Mouse (Mus musculus): ENCODE data around the gene Alox12b. TPM values are rescaled to one million over a fixed set of nuclear protein-coding genes. Genes with fewer than 3 reads are reported as not detected.

Gene Alox12b
- polyA plus RNA-seq, 1 experiment from 2014 or later: not detected

- no peak overlapping the region for H3K4me2 ChIP-seq
- no peaks in the 10 kb centered on the region for H3K4me1 ChIP-seq
Observed at GRCm38 (mm10) chr11:69185031-69185430, 28.2 kb downstream of the Alox12b start.

DNA sequence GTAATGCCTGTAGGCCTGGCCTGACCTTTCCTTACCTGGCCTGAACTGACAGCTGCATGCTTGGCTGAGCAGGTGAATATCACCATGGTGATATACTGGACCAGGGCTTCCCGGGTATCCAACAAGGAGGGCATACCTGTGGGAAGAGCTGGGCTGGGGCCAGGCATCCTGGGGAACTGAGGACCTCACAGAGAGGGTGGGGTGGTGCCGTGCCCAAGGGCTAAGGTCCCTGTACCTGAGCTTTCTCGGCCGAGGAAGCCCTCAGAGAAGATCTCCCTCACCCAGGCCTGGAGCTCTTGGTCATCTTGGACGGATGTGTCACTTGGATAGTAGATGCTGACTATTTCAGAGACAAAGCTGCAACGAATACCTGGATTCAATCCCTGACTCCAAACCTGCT lies 29.1 kb downstream of the Alox12b start:
- Histone ChIP-seq H3K27ac (no peak overlapping the region), H3K4me1 (no peaks in the 10 kb centered on the region), H3K36me3 (no peaks in the 10 kb centered on the region), H3K9me3 (replicated peaks) (no peaks in the 10 kb centered on the region), H3K9ac (no peak overlapping the region), H3K4me3 (no peak overlapping the region), H3K27me3 (replicated peaks) (0 out of 2 replicates have a peak, but pooled peaks cover 4% of the 10 kb centered on the region), H3K4me2 (no peak overlapping the region)
- ATAC-seq: no peak
- 65% methylated on average over 6 of the region's 6 CpGs for WGBS (ENCODE audit: insufficient replicate concordance)

More at GRCm38 (mm10) chr11:69185031-69185430, 28.2 kb downstream of the Alox12b start:
- Histone ChIP-seq H3K4me3 (no peak overlapping the region), H3K27me3 (replicated peaks) (0 out of 2 replicates have a peak, but pooled peaks cover 4% of the 10 kb centered on the region), H3K9me3 (replicated peaks) (no peaks in the 10 kb centered on the region), H3K9ac (no peak overlapping the region), H3K27ac (no peak overlapping the region), H3K36me3 (no peaks in the 10 kb centered on the region)
- WGBS (ENCODE audit: insufficient replicate concordance): 67% methylated on average over 5 of the region's 5 CpGs
- no peak for ATAC-seq

GRCm38 (mm10) chr11:69192840-69193239 lies 36.1 kb downstream of the Alox12b start:
- ATAC-seq: no peak

DNA sequence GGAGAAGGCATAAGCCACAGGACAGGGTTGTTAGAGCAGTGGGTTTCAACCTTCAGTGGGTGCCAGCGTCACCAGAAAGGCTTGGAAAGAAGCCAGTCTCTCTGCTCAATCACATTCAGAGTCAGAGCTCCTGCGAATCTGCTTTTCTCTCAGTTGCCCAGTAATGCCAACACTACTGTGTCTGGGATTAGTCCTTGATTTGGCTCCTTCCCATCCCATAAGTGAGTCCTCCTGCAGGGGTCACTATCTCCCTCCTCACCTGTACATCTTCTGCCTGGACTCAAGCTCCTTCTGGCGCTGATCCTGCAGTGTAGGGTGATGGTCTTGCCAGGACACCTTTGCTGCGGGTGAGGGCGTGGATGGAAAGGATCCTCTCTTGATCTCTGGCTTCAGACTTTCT lies 40.0 kb downstream of the Alox12b start:
- no peak overlapping the region for H3K27ac ChIP-seq
- no peak overlapping the region for H3K4me2 ChIP-seq
- H3K4me3 ChIP-seq: no peak overlapping the region

More at GRCm38 (mm10) chr11:69192840-69193239, 36.1 kb downstream of the Alox12b start:
- peaks cover 6% of the 10 kb centered on the region; the same call in 1 of the 2 replicates for H3K4me1 ChIP-seq
- H3K4me2 ChIP-seq: no peak overlapping the region
- H3K36me3 ChIP-seq: no peaks in the 10 kb centered on the region
- H3K9ac ChIP-seq: no peak overlapping the region
- WGBS (ENCODE audit: insufficient replicate concordance): 2% methylated on average over 1 of the region's 1 CpGs
- H3K27ac ChIP-seq: no peak overlapping the region
- H3K27me3 ChIP-seq (replicated peaks): peaks cover 40% of the 10 kb centered on the region
- H3K4me3 ChIP-seq: no peak overlapping the region
- no peaks in the 10 kb centered on the region for H3K9me3 ChIP-seq (replicated peaks)

DNA sequence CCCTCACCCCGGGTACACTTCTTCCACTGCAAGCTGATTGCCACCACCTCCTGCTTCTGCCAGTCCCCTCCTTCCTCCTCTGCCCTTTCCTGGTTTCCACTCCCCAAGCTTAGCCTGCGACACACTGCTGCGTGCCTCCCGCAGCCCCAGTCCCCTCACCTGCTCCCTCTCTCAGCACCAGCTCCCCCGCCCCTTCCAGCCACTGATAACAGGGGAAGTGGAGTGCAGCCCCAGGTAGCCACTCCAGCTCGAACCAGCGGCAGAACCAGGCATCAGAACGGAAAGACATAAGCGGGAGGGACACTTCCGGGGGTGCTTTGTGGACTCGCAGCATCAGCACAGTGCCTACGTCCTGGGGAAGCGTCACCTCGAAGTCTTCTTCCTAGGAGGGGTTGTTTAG lies 40.4 kb downstream of the Alox12b start:
- H3K4me2 ChIP-seq: peak overlapping the region; percentile 42
- 1% methylated on average over 14 of the region's 14 CpGs for WGBS (ENCODE audit: insufficient replicate concordance)

More for the DNA sequence above, 40.0 kb downstream of the Alox12b start:
- WGBS (ENCODE audit: insufficient replicate concordance): 6% methylated on average over 5 of the region's 5 CpGs
- no peak for ATAC-seq
- Histone ChIP-seq H3K9ac (no peak overlapping the region), H3K9me3 (replicated peaks) (no peaks in the 10 kb centered on the region), H3K4me1 (peaks cover 6% of the 10 kb centered on the region; the same call in 1 of the 2 replicates), H3K27me3 (replicated peaks) (peaks cover 55% of the 10 kb centered on the region), H3K36me3 (no peaks in the 10 kb centered on the region)

DNA sequence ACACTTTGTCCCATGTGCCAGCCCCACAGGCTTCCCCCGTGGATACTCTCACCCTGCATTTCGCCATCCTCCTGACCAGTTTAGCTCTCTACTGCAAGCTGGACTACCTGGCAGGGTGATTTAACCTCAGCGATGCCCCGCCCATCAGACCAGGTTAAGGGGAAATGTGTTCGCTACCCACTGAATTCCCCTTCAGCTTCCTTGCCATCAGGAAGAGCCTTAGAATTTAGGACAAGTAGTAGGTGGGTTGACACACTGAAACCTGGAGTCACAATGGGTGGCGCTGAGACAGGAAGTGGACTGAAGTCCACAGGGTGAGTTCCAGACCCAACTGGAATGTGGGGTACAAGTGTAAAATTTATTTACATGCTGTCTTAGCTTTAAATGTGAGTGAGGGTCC lies 41.0 kb downstream of the Alox12b start, which contains the start of gene Alox8:
TSS of gene Alox8 (minus strand) at position 101 of the 400 bp plus-strand sequence.
- no peak within 1 kb of the TSS for H3K9ac ChIP-seq
- H3K4me3 ChIP-seq: no peak within 1 kb of the TSS; the same call in 1 of the 2 replicates
- H3K36me3 ChIP-seq: no peaks in the 10 kb centered on the region
- H3K9me3 ChIP-seq (replicated peaks): no peaks in the 10 kb centered on the region
- WGBS (ENCODE audit: insufficient replicate concordance): 34% methylated on average over 6 of the region's 6 CpGs
- peaks cover 6% of the 10 kb centered on the region; the same call in 1 of the 2 replicates for H3K4me1 ChIP-seq
- no peak for ATAC-seq
- H3K4me2 ChIP-seq: peak within 1 kb of the TSS; percentile 42
- no peak within 1 kb of the TSS for H3K27ac ChIP-seq
- H3K27me3 ChIP-seq (replicated peaks): peaks cover 59% of the 10 kb centered on the region

More for the DNA sequence above, 40.4 kb downstream of the Alox12b start:
- Histone ChIP-seq H3K27me3 (replicated peaks) (peaks cover 55% of the 10 kb centered on the region), H3K4me1 (peaks cover 6% of the 10 kb centered on the region; the same call in 1 of the 2 replicates), H3K9me3 (replicated peaks) (no peaks in the 10 kb centered on the region), H3K9ac (no peak overlapping the region), H3K36me3 (no peaks in the 10 kb centered on the region), H3K27ac (no peak overlapping the region), H3K4me3 (no peak overlapping the region; the same call in 1 of the 2 replicates)
- ATAC-seq: no peak

DNA sequence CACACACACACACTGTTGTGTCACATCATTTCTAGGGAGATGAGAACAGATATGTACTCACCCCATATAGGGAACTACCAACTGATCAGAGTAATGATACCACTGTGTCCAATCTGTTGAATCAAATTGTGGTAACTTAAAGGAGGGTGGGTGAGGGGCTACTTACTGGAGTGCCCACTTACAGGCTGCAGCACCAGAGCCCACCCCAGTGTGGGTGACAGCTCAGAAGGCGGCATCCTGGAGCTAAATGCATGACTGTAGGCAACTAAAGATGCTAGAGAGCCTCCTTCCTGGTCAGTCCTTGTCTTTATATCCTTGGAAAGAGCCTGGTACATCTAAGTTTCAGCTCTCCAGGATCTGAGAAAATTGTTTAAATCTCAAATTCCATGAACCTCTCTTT lies 42.5 kb downstream of the Alox12b start:
- WGBS (ENCODE audit: insufficient replicate concordance): 81% methylated on average over 1 of the region's 1 CpGs
- no peak overlapping the region for H3K4me3 ChIP-seq
- no peaks in the 10 kb centered on the region for H3K36me3 ChIP-seq
- H3K4me1 ChIP-seq: peaks cover 6% of the 10 kb centered on the region; the same call in 1 of the 2 replicates
- H3K4me2 ChIP-seq: no peak overlapping the region
- no peak overlapping the region for H3K9ac ChIP-seq
- no peak for ATAC-seq
- no peak overlapping the region for H3K27ac ChIP-seq
- peaks cover 57% of the 10 kb centered on the region for H3K27me3 ChIP-seq (replicated peaks)
- no peaks in the 10 kb centered on the region for H3K9me3 ChIP-seq (replicated peaks)

DNA sequence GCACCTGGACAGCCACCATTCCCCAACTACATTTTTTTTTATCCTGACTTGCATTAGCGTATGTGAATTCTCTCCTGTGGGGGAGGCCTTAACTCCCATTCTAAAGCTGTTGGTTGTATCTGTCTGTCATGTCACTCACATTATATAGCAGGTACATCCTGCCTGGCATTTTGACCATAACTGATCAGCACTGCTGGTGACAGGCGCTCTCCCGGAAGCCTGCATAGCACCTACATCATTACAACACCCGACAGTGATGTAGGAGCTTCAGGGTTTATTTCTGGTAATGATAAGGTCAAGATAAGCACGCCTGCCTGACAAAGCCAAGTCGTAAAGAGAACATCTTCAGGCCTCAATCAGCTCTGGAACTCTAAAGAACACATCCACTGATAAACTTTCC lies 43.4 kb downstream of the Alox12b start:
- Histone ChIP-seq H3K4me3 (no peak overlapping the region), H3K9ac (no peak overlapping the region), H3K36me3 (no peaks in the 10 kb centered on the region), H3K27me3 (replicated peaks) (peaks cover 61% of the 10 kb centered on the region), H3K4me2 (no peak overlapping the region), H3K9me3 (replicated peaks) (no peaks in the 10 kb centered on the region), H3K4me1 (peaks cover 6% of the 10 kb centered on the region; the same call in 1 of the 2 replicates), H3K27ac (no peak overlapping the region)
- WGBS (ENCODE audit: insufficient replicate concordance): 28% methylated on average over 6 of the region's 6 CpGs
- no peak for ATAC-seq

DNA sequence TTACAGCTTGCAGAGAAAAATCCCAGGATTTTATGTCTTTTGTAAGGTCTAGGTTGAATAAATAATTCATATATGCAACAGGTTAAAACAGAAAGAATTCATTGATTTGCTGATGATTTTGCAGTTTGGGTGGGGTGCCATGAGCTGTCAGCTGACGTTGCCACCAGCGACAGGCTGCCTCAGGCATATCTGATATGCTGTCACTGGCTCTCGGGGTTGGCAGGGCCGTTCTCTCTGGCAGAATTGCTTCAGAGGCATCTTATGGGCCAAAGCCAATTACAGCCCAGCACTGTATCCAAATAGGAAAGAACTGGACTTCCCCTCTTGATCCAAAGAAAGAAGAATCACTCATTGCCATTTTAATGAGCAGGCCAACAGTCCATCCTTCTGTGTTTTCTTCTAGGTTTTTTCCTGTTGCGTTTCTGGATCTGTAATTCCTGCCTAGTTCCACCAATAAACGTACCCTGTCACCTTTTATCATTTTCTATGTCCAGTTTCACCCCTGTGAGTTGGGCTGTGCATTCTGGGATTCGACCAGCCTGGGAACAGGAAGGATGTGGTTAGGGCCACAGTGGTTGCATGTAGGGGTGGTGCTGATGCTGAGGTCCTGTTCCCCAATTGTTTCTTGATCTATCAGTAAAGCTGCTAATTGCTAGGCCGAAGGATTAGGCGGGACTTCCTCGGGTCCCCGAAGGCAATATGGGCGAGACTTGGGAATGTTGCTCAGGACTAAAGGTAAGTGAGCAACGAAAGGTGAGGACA lies 45.9 kb downstream of the Alox12b start:
- no peak overlapping the region for H3K9ac ChIP-seq
- no peaks in the 10 kb centered on the region; the same call in 1 of the 2 replicates for H3K4me1 ChIP-seq
- no peak overlapping the region for H3K4me3 ChIP-seq
- no peak for ATAC-seq
- H3K4me2 ChIP-seq: no peak overlapping the region
- no peaks in the 10 kb centered on the region for H3K9me3 ChIP-seq (replicated peaks)
- no peak overlapping the region for H3K27ac ChIP-seq
- peaks cover 42% of the 10 kb centered on the region for H3K27me3 ChIP-seq (replicated peaks)
- H3K36me3 ChIP-seq: no peaks in the 10 kb centered on the region
- WGBS (ENCODE audit: insufficient replicate concordance): 27% methylated on average over 13 of the region's 13 CpGs

DNA sequence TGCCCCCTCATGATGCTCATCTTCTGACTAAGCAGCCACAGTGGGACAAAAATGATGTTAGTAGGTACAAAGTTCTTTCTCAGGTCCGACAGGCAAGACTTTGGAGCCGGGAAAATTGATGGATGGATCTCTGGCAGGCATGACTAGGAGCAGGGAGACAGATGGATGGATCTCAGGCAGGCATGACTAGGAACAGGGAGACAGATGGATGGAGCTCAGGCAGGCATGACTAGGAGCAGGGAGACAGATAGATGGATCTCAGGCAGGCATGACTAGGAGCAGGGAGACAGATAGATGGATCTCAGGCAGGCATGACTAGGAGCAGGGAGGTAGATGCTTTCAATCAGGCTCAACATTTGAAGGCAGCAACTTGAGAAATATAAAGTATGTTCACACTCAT lies 54.6 kb downstream of the Alox12b start:
- H3K9me3 ChIP-seq (replicated peaks): no peaks in the 10 kb centered on the region
- no peak overlapping the region for H3K4me2 ChIP-seq
- no peak overlapping the region for H3K9ac ChIP-seq
- no peak overlapping the region for H3K4me3 ChIP-seq
- H3K4me1 ChIP-seq: no peaks in the 10 kb centered on the region
- WGBS (ENCODE audit: insufficient replicate concordance): 39% methylated on average over 2 of the region's 2 CpGs
- H3K27ac ChIP-seq: no peak overlapping the region
- H3K27me3 ChIP-seq (replicated peaks): peaks cover 18% of the 10 kb centered on the region; the same call in 1 of the 2 replicates
- no peaks in the 10 kb centered on the region for H3K36me3 ChIP-seq
- ATAC-seq: no peak

DNA sequence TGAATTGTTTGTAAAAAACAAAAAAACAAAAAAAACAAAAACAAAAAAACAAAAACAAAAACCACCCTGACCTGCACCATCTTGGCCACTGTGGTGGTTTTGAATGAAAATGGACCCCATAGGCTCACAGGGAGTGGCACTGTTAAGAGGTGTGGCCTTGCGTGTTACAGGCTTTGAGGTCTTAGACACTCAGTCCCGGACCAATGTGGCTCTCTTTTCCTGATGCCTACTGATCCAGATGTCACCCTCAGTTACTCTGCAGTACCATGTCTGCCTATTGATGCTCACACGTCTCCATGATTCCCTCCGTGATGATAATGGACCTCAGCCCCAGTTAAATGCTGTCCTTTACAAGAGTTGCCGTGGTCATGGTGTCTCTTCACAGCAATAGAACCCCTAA lies 60.6 kb downstream of the Alox12b start:
- peaks cover 6% of the 10 kb centered on the region; the same call in 1 of the 2 replicates for H3K27me3 ChIP-seq (replicated peaks)

GRCm38 (mm10) chr11:69218661-69219060 lies 61.9 kb downstream of the Alox12b start:
- no peak for ATAC-seq
- 21% methylated on average over 1 of the region's 2 CpGs for WGBS (ENCODE audit: insufficient replicate concordance)
- H3K9ac ChIP-seq: no peak overlapping the region
- H3K36me3 ChIP-seq: no peaks in the 10 kb centered on the region
- H3K4me3 ChIP-seq: no peak overlapping the region
- no peaks in the 10 kb centered on the region for H3K9me3 ChIP-seq (replicated peaks)
- H3K27ac ChIP-seq: no peak overlapping the region
- H3K27me3 ChIP-seq (replicated peaks): peaks cover 6% of the 10 kb centered on the region; the same call in 1 of the 2 replicates
- no peaks in the 10 kb centered on the region for H3K4me1 ChIP-seq
- no peak overlapping the region for H3K4me2 ChIP-seq

More for the DNA sequence above, 60.6 kb downstream of the Alox12b start:
- no peak overlapping the region for H3K4me3 ChIP-seq
- no peaks in the 10 kb centered on the region for H3K4me1 ChIP-seq
- 70% methylated on average over 5 of the region's 5 CpGs for WGBS (ENCODE audit: insufficient replicate concordance)
- H3K9me3 ChIP-seq (replicated peaks): no peaks in the 10 kb centered on the region
- no peak for ATAC-seq
- no peak overlapping the region for H3K9ac ChIP-seq
- no peak overlapping the region for H3K27ac ChIP-seq
- H3K4me2 ChIP-seq: no peak overlapping the region
- H3K36me3 ChIP-seq: no peaks in the 10 kb centered on the region
